Mouse (Mus musculus) embryonic stem cell, embryonic (primary cell): ENCODE measurements around the gene Klhl8.

ENCODE experiments used
- CTCF ChIA-PET, 4 experiments: fragments of 300-600 bp in 2 of 4; fragments of 350-600 bp in 2 of 4; sonication (Branson Sonifier 250); formaldehyde crosslinking; loops; one replicate each; lab custom pipeline; 2022; ENCODE audit warnings: inconsistent platforms in 2 of 4; lab: Charles Lee
- POLR2A ChIA-PET, 4 experiments: fragments of 300-600 bp in 2 of 4; fragments of 350-600 bp in 2 of 4; sonication (Branson Sonifier 250); formaldehyde crosslinking; loops; one replicate each; lab custom pipeline; 2022; ENCODE audit warnings: antibody characterized with exemption in 4 of 4, inconsistent platforms in 1 of 4; lab: Charles Lee

Gene Klhl8

GRCm38 (mm10) chr5:103836148-103836784 lies 74.8 kb downstream of the Klhl8 start:
- POLR2A ChIA-PET = interaction anchor here in 3 of 4 experiments (0.6 to 19.0 kb wide), 21 partner anchors 9 to 490 kb away, joined by 3 to 209 read pairs (median 5); no protein-coding TSS in a partner anchor
- CTCF ChIA-PET = interaction anchor here in 2 of 4 experiments (1.3 to 3.7 kb wide), 4 partner anchors 19 to 182 kb away, joined by 4 to 10 read pairs (median 8); no protein-coding TSS in a partner anchor

- POLR2A ChIA-PET = interaction anchor here in 3 of 4 experiments (0.6 to 19.0 kb wide), 23 partner anchors 9 to 1660 kb away, joined by 3 to 209 read pairs (median 5); no protein-coding TSS in a partner anchor
- CTCF ChIA-PET = interaction anchor here in 2 of 4 experiments (0.8 to 3.7 kb wide), 6 partner anchors 13 to 181 kb away, joined by 3 to 10 read pairs (median 6); no protein-coding TSS in a partner anchor
Measured at GRCm38 (mm10) chr5:103835471-103836147, 75.5 kb downstream of the Klhl8 start.

GRCm38 (mm10) chr5:103830886-103831285 lies 80.2 kb downstream of the Klhl8 start:
- CTCF ChIA-PET = interaction anchor here in 2 of 4 experiments (0.5 to 1.1 kb wide), 3 partner anchors 33 to 274 kb away, joined by 3 read pairs; no protein-coding TSS in a partner anchor
- POLR2A ChIA-PET = interaction anchor here in 1 of 4 experiments (3.6 to 19.0 kb wide), 2 partner anchors 13 to 14 kb away, joined by 11 to 209 read pairs; no protein-coding TSS in a partner anchor

- POLR2A ChIA-PET = interaction anchor here in 3 of 4 experiments (0.6 to 19.0 kb wide), 14 partner anchors 8 to 173 kb away, joined by 3 to 209 read pairs (median 5); partner anchors contain the start of gene 1700016H13Rik (in 1 of the 3)
- CTCF ChIA-PET = interaction anchor here in 3 of 4 experiments (0.9 to 4.6 kb wide), 11 partner anchors 11 to 166 kb away, joined by 3 to 27 read pairs (median 5); partner anchors contain the start of gene Aff1 (in 1 of the 3)
Measured at GRCm38 (mm10) chr5:103829158-103829557, 81.9 kb downstream of the Klhl8 start.

- ChIA-PET POLR2A (interaction anchor here in 3 of 4 experiments (0.6 to 19.0 kb wide), 16 partner anchors 9 to 609 kb away, joined by 3 to 209 read pairs (median 5); partner anchors contain the start of gene 1700016H13Rik (in 1 of the 3)), CTCF (interaction anchor here in 3 of 4 experiments (0.9 to 4.6 kb wide), 12 partner anchors 10 to 166 kb away, joined by 3 to 27 read pairs (median 4); partner anchors contain the start of gene Aff1 (in 1 of the 3))
Measured at GRCm38 (mm10) chr5:103828729-103829128, 82.3 kb downstream of the Klhl8 start.

DNA sequence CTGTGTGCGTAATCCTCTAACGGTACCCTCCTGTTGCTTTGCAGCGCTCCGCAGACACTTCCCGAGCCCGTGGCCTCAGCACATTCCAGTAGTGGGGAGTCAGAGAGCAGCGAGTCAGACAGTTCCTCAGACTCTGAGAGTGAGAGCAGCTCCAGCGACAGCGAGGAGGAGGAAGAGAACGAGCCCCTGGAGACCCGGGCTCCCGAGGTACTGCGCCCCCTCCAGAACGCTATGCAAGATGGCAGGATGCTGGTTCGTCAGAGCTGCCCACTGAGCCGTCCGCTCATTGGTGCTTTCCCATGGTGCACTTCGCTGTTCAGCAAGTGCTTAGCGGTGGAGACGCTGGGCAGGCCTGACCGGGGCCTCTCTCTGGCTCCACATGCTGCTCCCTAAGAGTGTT lies 82.8 kb downstream of the Klhl8 start:
- ChIA-PET POLR2A (interaction anchor here in 3 of 4 experiments (0.6 to 19.0 kb wide), 20 partner anchors 9 to 609 kb away, joined by 3 to 209 read pairs (median 4); partner anchors contain the start of gene 1700016H13Rik (in 1 of the 3)), CTCF (interaction anchor here (0.9 to 4.6 kb wide), 14 partner anchors 10 to 166 kb away, joined by 3 to 27 read pairs (median 4); partner anchors contain the start of gene Aff1 (in 1 of the 4))

DNA sequence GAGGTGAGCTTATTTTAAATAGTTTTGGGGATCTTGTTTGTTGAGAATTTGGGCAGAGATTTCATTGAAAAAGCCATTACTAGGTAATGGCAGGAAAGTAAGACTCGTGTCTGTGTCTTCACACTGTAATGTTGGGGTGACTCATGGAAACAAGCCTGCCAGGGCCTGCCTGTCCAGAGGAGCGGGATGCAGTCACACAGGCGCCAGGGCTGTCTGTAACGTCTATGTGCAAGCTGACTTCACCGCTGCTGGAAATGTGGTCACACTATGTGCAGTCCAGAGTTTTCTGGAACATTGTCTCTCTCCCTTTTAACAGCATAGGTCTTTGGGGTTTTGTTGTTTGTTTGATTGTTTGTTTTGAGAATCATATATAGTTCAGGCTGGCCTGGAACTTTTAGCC lies 88.1 kb downstream of the Klhl8 start:
- POLR2A ChIA-PET = interaction anchor here in 2 of 4 experiments (0.6 to 19.0 kb wide), 8 partner anchors 6 to 46 kb away, joined by 3 to 209 read pairs (median 3); no protein-coding TSS in a partner anchor
- CTCF ChIA-PET = interaction anchor here in 1 of 4 experiments (0.6 to 0.8 kb wide), 2 partner anchors 12 to 282 kb away, joined by 3 read pairs; no protein-coding TSS in a partner anchor

- CTCF ChIA-PET = interaction anchor here in 1 of 4 experiments (1.0 to 1.1 kb wide), 2 partner anchors 23 to 51 kb away, joined by 3 read pairs; no protein-coding TSS in a partner anchor
- POLR2A ChIA-PET = interaction anchor here in 3 of 4 experiments (0.6 to 19.0 kb wide), 13 partner anchors 5 to 621 kb away, joined by 3 to 209 read pairs (median 4); no protein-coding TSS in a partner anchor
Measured at GRCm38 (mm10) chr5:103821500-103822298, 89.4 kb downstream of the Klhl8 start.

GRCm38 (mm10) chr5:103821062-103821461 lies 90.0 kb downstream of the Klhl8 start:
- CTCF ChIA-PET = interaction anchor here in 1 of 4 experiments (1.0 to 1.1 kb wide), 2 partner anchors 24 to 50 kb away, joined by 3 read pairs; no protein-coding TSS in a partner anchor

DNA sequence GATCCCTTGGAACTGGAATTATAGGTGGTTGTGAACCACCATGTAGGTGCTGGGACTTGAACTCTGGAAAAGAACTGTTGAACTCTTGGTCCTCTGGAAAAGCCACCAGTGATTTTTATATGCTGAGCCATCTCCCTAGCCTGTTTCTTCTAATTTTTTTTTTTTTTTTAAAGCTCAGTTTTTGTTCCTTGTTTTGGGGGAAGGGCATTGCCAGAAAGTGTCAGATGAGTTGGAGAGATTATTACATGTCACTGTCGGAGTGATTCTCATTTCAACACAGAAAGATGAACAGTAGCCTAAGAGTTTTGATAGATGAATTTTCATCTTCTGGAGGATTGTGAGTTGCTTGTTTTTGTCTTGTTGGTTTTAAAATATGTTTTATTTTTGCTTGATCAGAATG lies 91.4 kb downstream of the Klhl8 start:
- ChIA-PET CTCF (interaction anchor here in 2 of 4 experiments (0.6 to 0.9 kb wide), 2 partner anchors 10 to 175 kb away, joined by 3 to 4 read pairs; no protein-coding TSS in a partner anchor), POLR2A (interaction anchor here in 1 of 4 experiments (1.1 to 15.8 kb wide), 5 partner anchors 11 to 125 kb away, joined by 4 to 209 read pairs (median 4); no protein-coding TSS in a partner anchor)

More at GRCm38 (mm10) chr5:103821062-103821461, 90.0 kb downstream of the Klhl8 start:
- POLR2A ChIA-PET = interaction anchor here in 3 of 4 experiments (0.6 to 15.8 kb wide), 10 partner anchors 8 to 191 kb away, joined by 3 to 209 read pairs (median 3); no protein-coding TSS in a partner anchor

DNA sequence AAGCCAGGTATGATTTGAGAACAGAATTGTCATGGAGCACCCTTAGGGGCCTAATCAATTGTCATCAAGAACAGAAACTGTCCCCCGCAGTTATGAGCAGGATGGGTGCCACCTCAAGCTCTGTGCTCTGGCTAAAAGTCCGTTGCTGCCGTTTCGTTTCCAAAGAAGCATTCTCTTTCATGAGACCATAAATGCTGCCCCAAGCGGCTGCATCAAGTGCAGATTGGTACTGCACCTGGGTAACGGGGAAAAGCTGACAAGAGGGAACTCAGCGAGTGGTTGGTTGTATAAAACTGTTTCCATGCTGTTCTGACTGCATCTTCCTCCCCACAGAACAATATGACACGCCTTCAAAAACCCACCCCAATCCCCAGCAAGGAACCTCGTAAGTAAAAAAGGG lies 92.5 kb downstream of the Klhl8 start:
- ChIA-PET CTCF (interaction anchor here in 2 of 4 experiments (0.6 to 2.5 kb wide), 9 partner anchors 9 to 165 kb away, joined by 3 to 27 read pairs (median 7); no protein-coding TSS in a partner anchor), POLR2A (interaction anchor here in 2 of 4 experiments (1.1 to 15.8 kb wide), 8 partner anchors 12 to 118 kb away, joined by 4 to 209 read pairs (median 6); no protein-coding TSS in a partner anchor)

- POLR2A ChIA-PET = interaction anchor here (0.5 to 15.8 kb wide), 33 partner anchors 8 to 1744 kb away, joined by 3 to 209 read pairs (median 4); partner anchors contain the start of gene Aff1 (in 1 of the 4)
- CTCF ChIA-PET = interaction anchor here (0.5 to 2.5 kb wide), 53 partner anchors 10 to 164 kb away, joined by 3 to 27 read pairs (median 4); partner anchors contain the start of genes 1700016H13Rik (in 1 of the 4) and Aff1 (in 1 of the 4)
Measured at GRCm38 (mm10) chr5:103817754-103818153, 93.3 kb downstream of the Klhl8 start.

- ChIA-PET CTCF (interaction anchor here (0.6 to 2.5 kb wide), 26 partner anchors 11 to 1883 kb away, joined by 3 to 27 read pairs (median 5); partner anchors contain the start of gene 1700016H13Rik (in 1 of the 4)), POLR2A (interaction anchor here in 2 of 4 experiments (0.7 to 15.8 kb wide), 26 partner anchors 9 to 125 kb away, joined by 3 to 209 read pairs (median 5); partner anchors contain the start of gene Aff1 (in 1 of the 2))
Measured at GRCm38 (mm10) chr5:103816718-103817117, 94.3 kb downstream of the Klhl8 start.

GRCm38 (mm10) chr5:103815249-103815617 lies 95.8 kb downstream of the Klhl8 start:
- POLR2A ChIA-PET = interaction anchor here in 2 of 4 experiments (0.6 to 15.8 kb wide), 11 partner anchors 9 to 117 kb away, joined by 3 to 209 read pairs (median 3); no protein-coding TSS in a partner anchor
- CTCF ChIA-PET = interaction anchor here in 2 of 4 experiments (0.6 to 0.8 kb wide), 3 partner anchors 95 to 135 kb away, joined by 3 read pairs; no protein-coding TSS in a partner anchor

GRCm38 (mm10) chr5:103814551-103815248 lies 96.4 kb downstream of the Klhl8 start:
- ChIA-PET POLR2A (interaction anchor here in 3 of 4 experiments (0.5 to 15.8 kb wide), 14 partner anchors 8 to 117 kb away, joined by 3 to 209 read pairs (median 4); no protein-coding TSS in a partner anchor), CTCF (interaction anchor here in 2 of 4 experiments (0.6 to 0.8 kb wide), 3 partner anchors 94 to 135 kb away, joined by 3 read pairs; no protein-coding TSS in a partner anchor)
